22 mouse cellular contexts compared by ENCODE assay signal in genomic region chr8:107012666-107013065, GRCm38 (mm10). TPM values are rescaled to one million over a fixed set of nuclear protein-coding genes. Genes with fewer than 3 reads are reported as not detected.
DNase-seq lines count a peak whose midpoint lies in the region; ATAC-seq and TF ChIP-seq lines count a peak whose summit lies in the region.
"Had no signal": no experiment of that assay in that cellular context is flagged by ENCODE, and none has a peak within 500 bp of the region (broad histone marks: within the 10 kb centered on the region; RNA-seq: fewer than 3 reads in every experiment).

No protein-coding gene starts in this region.

- H3K27me3 ChIP-seq in lung, postnatal 0 days (replicated peaks; ENCODE audit: insufficient read depth, low read length): no peaks in the 10 kb centered on the region
- no peaks in the 10 kb centered on the region for H3K27me3 ChIP-seq in forebrain, embryonic 10.5 days (ENCODE audit: poor library complexity, severe bottlenecking)
- H3K27me3 ChIP-seq: embryonic facial prominence, embryonic 12.5 days; forebrain, embryonic 12.5 days had no signal

- peaks cover 12% of the 10 kb centered on the region; the same call in 1 of the 2 replicates for H3K36me3 ChIP-seq in lung, postnatal 0 days (ENCODE audit: insufficient read depth, low read length)
- peaks cover 45% of the 10 kb centered on the region for H3K36me3 ChIP-seq in forebrain, embryonic 10.5 days (replicated peaks)

- H3K27ac ChIP-seq in lung, postnatal 0 days (ENCODE audit: low read length): no peak overlapping the region
- H3K27ac ChIP-seq in forebrain, embryonic 10.5 days: no peak overlapping the region
- H3K27ac ChIP-seq: embryonic facial prominence, embryonic 10.5 days; embryonic facial prominence, embryonic 12.5 days; forebrain, embryonic 12.5 days had no signal

- H3K4me3 ChIP-seq in lung, postnatal 0 days (ENCODE audit: low read depth, low read length): no peak overlapping the region
- no peak overlapping the region for H3K4me3 ChIP-seq in forebrain, embryonic 10.5 days
- H3K4me3 ChIP-seq: embryonic facial prominence, embryonic 10.5 days; embryonic facial prominence, embryonic 12.5 days; forebrain, embryonic 12.5 days had no signal

- peak; percentile 39 to 45 for DNase-seq in adrenal gland, postnatal 36 days
- DNase-seq in adrenal gland, postnatal 4 days (ENCODE audit: low spot score in 2 of 2): no peak
- DNase-seq in lung, postnatal 0 days (ENCODE audit: low spot score): peak; percentile 18
- no peak for DNase-seq in lung, postnatal 36 days
- no peak for DNase-seq in forebrain, embryonic 10.5 days (ENCODE audit: extremely low spot score, low spot score)
- DNase-seq: adrenal gland, postnatal 10 days; cerebellum, adult 11-12 months; cerebellum, adult 2 months; cerebellum, adult 9-10 months; cerebellum, postnatal 10 days; cerebellum, postnatal 25 days had no signal

- no peak overlapping the region for H3K4me2 ChIP-seq in lung, postnatal 0 days (replicated peaks; ENCODE audit: low read depth, low read length)
- H3K4me2 ChIP-seq: embryonic facial prominence, embryonic 12.5 days; forebrain, embryonic 12.5 days had no signal

- TF ChIP-seq CTCF in lung, postnatal 0 days (IDR thresholded peaks at IDR 0.05): no peak

- no peak for TF ChIP-seq EP300 in lung, postnatal 0 days (IDR thresholded peaks at IDR 0.05)

- H3K4me1 ChIP-seq in lung, postnatal 0 days (ENCODE audit: insufficient read depth, low read depth, low read length): no peaks in the 10 kb centered on the region
- no peaks in the 10 kb centered on the region for H3K4me1 ChIP-seq in forebrain, embryonic 10.5 days
- H3K4me1 ChIP-seq: embryonic facial prominence, embryonic 10.5 days; embryonic facial prominence, embryonic 12.5 days; forebrain, embryonic 12.5 days had no signal

- no peak overlapping the region for H3K9ac ChIP-seq in lung, postnatal 0 days (replicated peaks; ENCODE audit: low read depth)
- H3K9ac ChIP-seq: embryonic facial prominence, embryonic 12.5 days; forebrain, embryonic 12.5 days had no signal

- no peaks in the 10 kb centered on the region for H3K9me3 ChIP-seq in lung, postnatal 0 days (ENCODE audit: low read length)
- no peaks in the 10 kb centered on the region for H3K9me3 ChIP-seq in forebrain, embryonic 10.5 days
- H3K9me3 ChIP-seq: embryonic facial prominence, embryonic 10.5 days; embryonic facial prominence, embryonic 12.5 days; forebrain, embryonic 12.5 days had no signal

- 85% methylated on average over 2 of the region's 2 CpGs for WGBS in lung, postnatal 0 days
- WGBS in forebrain, embryonic 10.5 days: 88% methylated on average over 2 of the region's 2 CpGs

- ATAC-seq in lung, postnatal 0 days: peak; percentile 28; the same call in 1 of the 2 replicates
- ATAC-seq: forebrain, embryonic 14.5 days; forebrain, embryonic 16.5 days had no signal

RNA-seq across cellular contexts. Expression of gene Vps4a, which starts 18.4 kb away (rescaled TPM):
- 10 to 100 TPM; 86.3 to 91.6 TPM for total RNA-seq in adrenal gland, postnatal 36 days (2021)
- 10 to 100 TPM; 69.6 to 72.7 TPM for total RNA-seq in adrenal gland, postnatal 4 days (2021)
- 59.0 and 59.6 TPM in 2 replicates for polyA plus RNA-seq in lung, postnatal 0 days (2015; fragmentation: Nextera tagmentation; extraction: Ambion mirVana)
- polyA plus RNA-seq in forebrain, embryonic 10.5 days (2016; fragmentation: Nextera tagmentation; extraction: Ambion mirVana): 67.6 and 69.5 TPM in 2 replicates

RNA-seq across cellular contexts. Expression of gene Pdf, which starts 35.7 kb away (rescaled TPM):
- total RNA-seq in adrenal gland, postnatal 36 days (2021): 10 to 100 TPM; 50.5 to 62.1 TPM
- 10 to 100 TPM; 33.5 to 38.3 TPM for total RNA-seq in adrenal gland, postnatal 4 days (2021)
- polyA plus RNA-seq in lung, postnatal 0 days (2015; fragmentation: Nextera tagmentation; extraction: Ambion mirVana): 26.7 and 27.3 TPM in 2 replicates
- 46.6 and 52.1 TPM in 2 replicates for polyA plus RNA-seq in forebrain, embryonic 10.5 days (2016; fragmentation: Nextera tagmentation; extraction: Ambion mirVana)

RNA-seq across cellular contexts. Expression of gene Cog8, which starts 43.8 kb away (rescaled TPM):
- total RNA-seq in adrenal gland, postnatal 36 days (2021): 10 to 100 TPM; 29.3 to 40.6 TPM
- total RNA-seq in adrenal gland, postnatal 4 days (2021): 10 to 100 TPM; 32.4 to 37.4 TPM
- polyA plus RNA-seq in lung, postnatal 0 days (2015; fragmentation: Nextera tagmentation; extraction: Ambion mirVana): 24.3 and 25.9 TPM in 2 replicates
- polyA plus RNA-seq in forebrain, embryonic 10.5 days (2016; fragmentation: Nextera tagmentation; extraction: Ambion mirVana): 32.8 and 37.3 TPM in 2 replicates

RNA-seq across cellular contexts. Expression of gene Nip7, which starts 44.0 kb away (rescaled TPM):
- total RNA-seq in adrenal gland, postnatal 36 days (2021): 10 to 100 TPM; 47.4 to 57.5 TPM
- total RNA-seq in adrenal gland, postnatal 4 days (2021): 10 to 100 TPM; 57.7 to 60.0 TPM
- polyA plus RNA-seq in lung, postnatal 0 days (2015; fragmentation: Nextera tagmentation; extraction: Ambion mirVana): 33.5 and 37.3 TPM in 2 replicates
- 128 and 138 TPM in 2 replicates for polyA plus RNA-seq in forebrain, embryonic 10.5 days (2016; fragmentation: Nextera tagmentation; extraction: Ambion mirVana)

RNA-seq across cellular contexts. Expression of gene Tmed6, which starts 52.8 kb away (rescaled TPM):
- total RNA-seq in adrenal gland, postnatal 36 days (2021): not detected
- 1 to 10 TPM in 1 of 2 experiments, not detected in 1; 8.2 TPM for total RNA-seq in adrenal gland, postnatal 4 days (2021)
- polyA plus RNA-seq in lung, postnatal 0 days (2015; fragmentation: Nextera tagmentation; extraction: Ambion mirVana): 2.3 and 2.4 TPM in 2 replicates
- not detected in 2 replicates for polyA plus RNA-seq in forebrain, embryonic 10.5 days (2016; fragmentation: Nextera tagmentation; extraction: Ambion mirVana)
- total RNA-seq: adrenal gland, adult 18-20 months; adrenal gland, postnatal 10 days; MEL had no signal
- polyA plus RNA-seq: C2C12; cerebellum, adult 2 months; cortical plate, adult 2 months; embryonic facial prominence, embryonic 10.5 days; embryonic facial prominence, embryonic 12.5 days; embryonic facial prominence, embryonic 14.5 days; forebrain, embryonic 12.5 days; forebrain, embryonic 14.5 days; forebrain, embryonic 16.5 days; frontal cortex, adult 2 months had no signal

Comparison
In these comparisons a context has a peak if more than half of its experiments do, and no peak if none do; other contexts are left out.
1. DNase-seq: peak in adrenal gland, postnatal 36 days (2 of 2) and lung, postnatal 0 days (single experiment); none in adrenal gland, postnatal 4 days (0 of 2), lung, postnatal 36 days (single experiment) and forebrain, embryonic 10.5 days (single experiment).